Mouse (Mus musculus): Measurements from ENCODE around the gene Baiap2l1.

GRCm38 (mm10) chr5:144267535-144268241 is 90.2 kb downstream of the Baiap2l1 start:
- TF ChIP-seq CTCF (IDR thresholded peaks at IDR 0.05) (peak; percentile 69), EP300 (IDR thresholded peaks at IDR 0.05; ENCODE audit: insufficient read depth, low read depth, low read length) (peak; percentile 83), POLR2A (IDR thresholded peaks at IDR 0.05; ENCODE audit: insufficient read depth, low read depth, low read length) (no peak)

Data from heart, adult 2 months (tissue).